Mouse (Mus musculus): ENCODE data around the gene Pbx3.

The Pbx3 gene

GRCm38 (mm10) chr2:34146431-34146830, 226.5 kb downstream of the Pbx3 start:
- DNase-seq (ENCODE audit: low spot score), result no peak

- DNase-seq (ENCODE audit: low spot score), result no peak
These were observed 233.3 kb downstream of the Pbx3 start for GRCm38 (mm10) chr2:34139470-34140158.

DNA sequence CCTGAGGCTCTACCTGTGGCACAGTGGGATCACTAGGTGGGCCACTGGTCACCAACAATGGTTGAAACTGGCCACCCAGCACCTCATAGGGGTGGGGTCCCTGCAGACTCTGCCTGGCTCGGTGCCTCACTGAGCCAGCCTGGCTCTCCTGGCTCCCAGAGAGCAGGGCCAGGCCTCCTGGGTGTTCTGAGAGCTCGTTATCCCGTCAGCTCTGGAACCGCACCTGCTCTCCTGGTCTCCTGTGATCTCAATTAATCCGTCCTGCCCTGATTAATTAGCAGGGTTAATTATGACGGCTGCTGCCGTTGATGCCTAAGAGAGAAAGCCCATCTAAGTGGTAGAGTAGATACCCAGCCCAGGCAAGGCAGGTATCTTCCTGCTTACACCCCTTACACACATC, 237.6 kb downstream of the Pbx3 start:
- no peak for DNase-seq (ENCODE audit: low spot score)

DNA sequence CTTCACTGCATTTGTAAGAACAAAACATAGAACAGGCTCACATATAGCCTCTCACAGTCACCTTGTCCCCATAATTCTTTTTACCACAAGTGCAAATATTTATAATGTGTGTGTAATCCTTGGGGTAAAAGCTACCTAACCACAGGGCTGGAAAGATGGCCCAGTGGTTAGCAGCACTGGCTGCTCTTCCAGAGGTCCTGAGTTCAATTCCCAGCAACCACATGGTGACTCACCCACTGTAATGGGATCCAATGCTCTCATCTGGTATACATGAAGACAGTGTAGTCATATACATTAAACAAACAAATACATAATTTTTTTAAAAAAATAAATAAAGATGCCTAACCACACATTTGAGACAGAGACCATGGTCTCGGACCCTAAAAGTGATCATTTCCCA, 240.2 kb downstream of the Pbx3 start:
- no peak for DNase-seq (ENCODE audit: low spot score)

DNA sequence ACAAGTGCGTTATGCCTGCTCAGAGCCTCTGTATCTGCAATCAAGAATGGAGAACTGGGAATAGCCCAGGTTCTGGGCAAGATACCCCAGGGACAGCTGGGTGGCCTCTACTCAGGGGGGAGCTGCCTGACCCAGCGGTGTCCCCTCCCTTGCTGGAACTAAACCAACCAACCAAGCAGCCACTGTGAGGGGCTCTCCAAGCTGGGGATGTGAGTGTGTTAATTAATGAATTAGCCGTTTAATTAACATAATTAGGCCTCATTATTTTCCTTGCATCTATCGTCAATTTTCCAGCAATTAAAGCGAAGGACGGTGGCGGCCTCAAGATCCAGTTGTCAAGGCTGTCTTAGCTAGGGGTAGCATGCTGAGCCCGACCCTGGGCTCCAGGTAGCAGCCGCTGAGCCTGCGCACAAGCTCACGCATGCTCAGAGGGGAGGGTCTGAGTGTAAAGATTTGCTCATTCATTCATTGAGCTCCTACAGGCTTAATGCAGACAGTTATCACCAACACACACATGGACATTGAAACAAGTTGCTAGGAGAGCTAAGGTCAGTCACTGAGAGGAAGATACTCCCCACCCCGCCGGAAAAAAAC, 243.2 kb downstream of the Pbx3 start:
- no peak for DNase-seq (ENCODE audit: low spot score)

GRCm38 (mm10) chr2:34127871-34128270, 245.1 kb downstream of the Pbx3 start:
- DNase-seq (ENCODE audit: low spot score), result no peak

DNA sequence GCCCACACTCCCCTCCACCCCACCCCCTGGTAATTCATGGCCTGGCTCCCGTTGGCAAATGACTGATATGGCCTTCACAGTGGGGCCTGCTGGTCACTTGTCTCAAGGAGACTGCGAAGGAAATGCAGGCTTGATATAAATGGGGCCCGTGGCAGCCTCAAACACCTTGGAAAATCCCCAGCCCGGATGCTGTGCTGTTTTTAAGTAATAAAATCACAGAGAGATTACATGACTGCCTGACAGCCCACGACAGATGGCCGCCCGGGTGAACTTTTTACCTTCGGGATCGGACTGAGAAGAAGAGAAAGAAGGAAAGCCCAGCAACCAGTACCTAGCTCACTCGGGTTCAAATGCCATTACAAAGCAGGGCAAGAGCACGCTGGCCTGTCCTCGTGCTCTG, 249.0 kb downstream of the Pbx3 start:
- no peak for DNase-seq (ENCODE audit: low spot score)

All from ovary, postnatal 14 days (tissue).